Mouse (Mus musculus): ENCODE measurements around the gene 1700037C18Rik.

Gene 1700037C18Rik

DNA sequence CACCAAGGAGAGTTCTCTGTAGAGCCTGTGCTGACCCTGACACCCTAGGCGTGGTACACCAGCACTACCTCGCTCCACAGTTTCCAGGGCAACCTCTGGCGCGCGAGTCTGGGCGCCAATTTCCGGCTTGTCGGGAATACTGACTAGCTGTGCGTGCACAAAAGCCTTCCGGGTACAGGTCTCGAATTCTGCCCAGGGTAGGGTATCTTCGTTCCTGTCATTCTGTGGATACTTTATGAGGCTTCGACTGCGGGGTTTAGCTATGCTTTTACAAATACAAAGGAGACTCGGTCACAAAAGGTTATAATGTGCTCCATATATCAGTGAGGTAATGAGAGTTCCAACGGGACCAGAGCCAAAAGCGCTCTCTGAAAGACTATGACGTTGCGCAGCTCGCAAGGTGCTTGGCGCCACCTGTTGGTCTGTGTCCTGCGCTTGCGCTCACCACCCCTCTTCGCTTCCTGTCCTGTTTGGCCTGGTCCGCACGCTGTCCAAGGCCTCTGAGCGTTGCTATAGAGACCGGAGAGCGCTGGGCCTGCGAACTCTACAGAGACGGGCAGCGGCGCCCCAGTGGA is at the start of gene 1700037C18Rik, which contains the start of gene Cluap1:
TSS of gene 1700037C18Rik (minus strand) at position 153 of the 575 bp plus-strand sequence.
TSS of gene Cluap1 (plus strand) at position 265 of the 575 bp plus-strand sequence.
- DNase-seq = peak; percentile 96

DNA sequence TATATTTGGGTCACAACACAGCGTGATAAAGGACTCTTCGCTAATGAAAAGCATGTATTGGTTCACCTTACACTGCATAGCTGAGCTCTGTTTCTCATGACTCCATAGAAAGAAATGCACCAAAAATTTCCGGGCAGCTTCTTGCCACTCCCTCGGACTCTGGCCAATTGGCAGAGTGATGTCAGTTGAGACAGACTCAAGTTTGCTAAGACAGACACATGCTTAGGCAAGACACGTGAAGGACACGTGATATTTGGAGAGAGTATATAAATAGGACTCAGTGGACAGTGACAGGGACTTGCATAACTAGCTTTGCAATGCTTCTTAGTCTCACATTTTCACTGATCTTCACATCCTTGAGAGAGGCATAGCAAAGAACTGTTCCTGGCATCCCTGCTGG is 47.9 kb upstream of the 1700037C18Rik start:
- peak; percentile 72 for DNase-seq

DNA sequence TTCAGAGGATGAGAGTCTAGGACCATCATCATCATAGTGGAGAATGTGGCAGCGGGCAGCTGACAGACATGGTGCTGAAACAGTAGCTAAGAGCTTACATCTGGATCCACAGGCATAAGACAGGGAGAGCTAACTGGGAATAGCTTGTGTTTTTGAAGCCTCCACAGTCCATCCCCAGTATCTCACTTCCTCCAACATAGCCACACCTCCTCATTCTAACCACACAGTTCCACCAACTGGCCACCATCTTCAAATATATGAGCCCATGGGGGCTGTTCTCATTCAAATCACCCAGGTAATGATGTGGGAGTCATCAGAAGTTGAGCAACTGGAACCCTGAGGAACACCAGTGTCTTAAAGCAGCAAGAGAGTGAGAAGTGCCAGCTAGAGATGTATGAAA is 42.7 kb upstream of the 1700037C18Rik start:
- no peak for DNase-seq

DNA sequence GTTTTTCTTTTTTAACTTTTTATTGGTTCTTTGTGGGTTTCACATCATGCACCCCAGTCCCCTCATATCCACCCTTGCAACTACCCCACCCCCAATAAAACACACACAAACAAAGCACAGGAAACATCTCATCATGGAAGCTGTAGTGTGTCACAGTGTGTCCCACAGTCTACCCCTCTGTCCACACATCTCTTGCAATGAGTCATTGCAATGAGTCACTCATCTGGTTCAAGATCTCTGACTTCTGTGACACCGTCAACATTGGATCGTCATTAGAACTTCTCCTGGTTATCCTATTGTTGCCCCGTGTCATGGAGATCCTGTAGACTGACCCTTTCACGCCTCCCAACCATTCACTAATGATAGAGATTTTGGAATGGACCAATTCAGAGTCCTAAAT is 26.2 kb upstream of the 1700037C18Rik start:
- no peak for DNase-seq

DNA sequence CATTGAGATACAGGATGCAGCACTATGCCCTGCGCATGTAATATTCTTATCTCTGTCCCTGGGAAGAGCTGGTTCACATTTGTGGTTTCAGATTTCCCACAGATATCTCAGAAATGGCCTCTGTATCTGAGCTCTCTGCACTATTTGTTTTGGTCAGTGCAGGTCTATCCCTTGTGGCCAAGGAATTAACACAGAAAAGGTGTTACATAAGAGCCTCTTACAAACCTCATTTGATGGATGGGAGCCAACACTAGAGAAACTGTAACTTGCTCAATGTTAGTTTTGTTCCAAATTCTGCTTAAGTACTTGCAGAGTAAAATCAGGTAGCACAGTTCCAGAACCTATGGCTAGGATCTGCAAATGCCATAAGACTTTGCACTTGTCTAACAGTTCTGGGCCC is 25.6 kb upstream of the 1700037C18Rik start:
- DNase-seq = no peak

DNA sequence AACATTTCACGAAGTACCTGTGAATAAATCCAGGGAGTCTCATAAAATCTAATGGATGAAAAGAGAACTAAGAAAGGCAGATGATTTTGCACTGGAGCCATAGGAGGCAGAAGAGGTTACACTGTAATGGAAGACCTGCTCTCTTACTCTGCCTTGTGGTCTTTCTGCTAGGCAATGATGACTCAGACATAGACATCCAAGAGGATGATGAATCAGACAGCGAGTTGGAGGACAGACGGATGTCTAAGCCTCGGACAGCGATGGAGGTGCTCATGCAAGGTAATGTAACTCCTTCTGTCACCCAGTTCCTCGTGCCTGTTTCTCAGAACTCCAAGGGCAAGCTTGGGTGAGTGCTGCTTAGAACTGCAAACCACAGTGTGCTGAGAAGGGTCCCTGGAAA is 25.0 kb upstream of the 1700037C18Rik start:
- DNase-seq = no peak

DNA sequence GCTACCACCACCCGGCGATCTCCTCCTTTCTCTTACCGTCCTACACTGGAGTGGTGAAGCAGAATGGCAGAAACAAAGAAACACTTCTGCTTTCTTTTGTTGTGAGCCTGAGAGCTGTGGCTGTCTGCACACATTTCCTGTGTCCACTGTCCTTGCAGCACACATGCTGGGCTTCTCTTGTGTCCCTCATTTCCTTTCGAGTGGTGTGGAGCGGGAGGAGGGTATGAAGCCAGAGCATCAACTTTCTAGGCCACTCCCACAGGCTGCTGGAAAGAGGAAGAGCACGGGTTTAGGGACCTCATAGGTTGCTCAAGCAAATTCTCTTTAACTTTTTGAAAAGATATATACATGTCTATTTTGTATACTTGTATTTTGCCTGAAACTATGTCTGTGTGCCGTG is 20.7 kb upstream of the 1700037C18Rik start:
- no peak for DNase-seq

DNA sequence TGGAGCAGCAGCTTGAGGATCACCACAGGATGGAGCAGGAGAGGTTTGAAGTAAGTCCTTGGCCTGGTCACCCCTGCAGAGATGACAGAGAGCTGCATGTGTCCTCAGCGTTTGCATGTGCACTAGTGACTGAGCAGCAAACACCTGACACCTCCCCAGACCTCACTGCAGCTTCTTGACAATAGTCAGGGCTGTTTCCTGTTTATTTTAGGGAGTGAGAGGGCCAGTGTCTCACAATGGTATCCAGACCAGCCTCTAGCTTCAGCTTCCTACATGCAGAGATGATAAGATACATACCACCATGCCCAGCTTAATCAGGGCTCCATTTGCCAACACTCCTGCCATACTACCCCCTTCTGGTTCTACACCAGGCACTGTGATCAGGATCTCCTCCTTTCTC is 20.1 kb upstream of the 1700037C18Rik start:
- DNase-seq = no peak

DNA sequence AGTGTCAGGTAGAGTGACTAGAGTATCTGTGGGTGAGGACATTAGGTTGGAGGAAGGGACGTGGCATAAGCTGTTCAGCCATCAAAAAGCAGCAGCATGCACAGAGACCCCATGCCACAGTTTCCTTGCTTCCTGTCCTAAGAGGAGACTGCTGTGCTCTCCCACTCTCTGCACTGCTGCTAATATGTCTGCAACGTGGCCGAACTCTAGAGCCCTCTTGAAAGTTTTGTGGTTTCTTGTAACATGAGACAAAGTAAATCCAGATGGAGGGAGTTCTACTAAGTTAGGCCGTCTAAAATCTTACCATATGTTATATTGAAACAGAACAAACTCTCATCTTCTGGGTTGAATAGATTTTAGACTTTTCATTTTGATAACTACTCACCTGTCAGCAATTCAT is 15.5 kb upstream of the 1700037C18Rik start:
- no peak for DNase-seq

DNA sequence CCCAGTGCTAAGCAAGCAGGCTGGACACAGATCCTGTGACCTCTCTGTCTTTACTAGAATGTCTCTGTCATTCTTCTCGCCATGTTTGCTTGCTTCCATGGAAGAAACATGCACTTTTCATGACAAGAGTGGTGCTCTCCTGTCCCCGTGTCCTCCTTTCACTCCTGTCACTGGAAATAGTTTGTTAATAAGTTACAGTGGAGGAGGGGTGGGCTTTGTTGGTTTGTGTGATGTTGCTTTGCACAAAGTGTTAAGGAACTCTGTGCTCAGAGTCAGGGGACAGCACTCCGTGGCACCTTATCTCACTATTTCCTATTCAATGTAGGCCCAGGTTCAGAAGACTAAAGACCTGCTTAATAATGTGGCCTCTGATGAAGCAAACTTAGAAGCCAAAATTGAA is 15.0 kb upstream of the 1700037C18Rik start:
- no peak for DNase-seq

DNA sequence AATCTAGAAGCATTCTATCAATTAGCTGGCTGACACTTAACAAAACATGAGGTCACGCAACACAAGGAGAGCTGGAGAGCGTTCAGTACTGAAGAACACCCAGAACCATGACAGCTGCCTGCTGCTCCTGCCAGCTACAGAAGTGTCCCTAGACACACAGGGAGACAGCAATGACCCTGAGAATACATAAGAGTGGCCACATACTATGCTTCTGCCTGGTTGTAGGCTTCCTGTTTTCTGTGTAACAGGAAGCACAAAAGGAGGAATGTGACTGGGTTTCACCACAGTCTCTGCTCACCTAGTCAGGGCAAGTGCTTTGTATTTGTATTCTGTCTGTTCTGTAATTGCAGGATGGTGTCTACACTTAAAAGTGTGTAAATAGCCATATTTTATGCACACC is 12.3 kb upstream of the 1700037C18Rik start:
- DNase-seq = no peak

DNA sequence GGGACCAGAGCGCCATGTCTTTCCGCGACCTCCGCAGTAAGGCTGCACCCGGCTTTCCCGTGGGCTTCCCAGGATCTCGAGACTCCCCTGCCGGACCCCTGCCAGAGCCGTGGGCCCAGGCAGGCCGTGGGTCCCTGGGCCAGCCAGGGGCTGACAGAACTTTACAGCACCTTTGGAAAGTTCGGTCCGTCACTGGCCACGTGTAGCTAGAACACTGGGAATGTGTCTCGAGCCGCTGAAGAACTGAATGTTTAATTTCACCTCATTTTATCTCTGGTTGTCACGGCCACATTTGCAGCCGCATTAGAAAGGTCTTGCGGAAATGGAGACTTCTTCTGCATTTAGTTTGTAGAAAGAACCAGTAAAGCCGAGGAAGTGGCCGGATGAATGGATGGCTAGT is 629 bp upstream of the 1700037C18Rik start:
- DNase-seq = no peak

DNA sequence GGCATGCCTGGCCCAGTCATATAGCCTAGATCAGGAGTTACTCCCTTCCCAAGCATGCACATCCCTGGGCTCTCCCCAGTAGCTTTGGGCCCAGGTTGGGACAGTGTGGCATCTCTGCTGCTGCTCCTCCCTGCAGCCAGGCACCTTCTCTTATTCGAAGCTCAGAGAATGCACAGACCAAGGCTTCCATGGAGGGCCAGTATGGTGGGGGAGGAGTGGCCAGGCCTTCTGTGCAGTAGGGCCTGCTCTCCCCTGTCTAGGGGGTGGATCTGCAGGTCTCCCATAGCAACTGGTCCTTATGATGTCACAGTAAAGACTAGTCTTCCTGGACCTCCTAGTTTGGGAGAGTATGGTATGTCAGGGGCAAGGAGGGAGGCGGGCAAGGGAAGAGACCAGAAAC is 1.0 kb downstream of the 1700037C18Rik start:
- DNase-seq = no peak

DNA sequence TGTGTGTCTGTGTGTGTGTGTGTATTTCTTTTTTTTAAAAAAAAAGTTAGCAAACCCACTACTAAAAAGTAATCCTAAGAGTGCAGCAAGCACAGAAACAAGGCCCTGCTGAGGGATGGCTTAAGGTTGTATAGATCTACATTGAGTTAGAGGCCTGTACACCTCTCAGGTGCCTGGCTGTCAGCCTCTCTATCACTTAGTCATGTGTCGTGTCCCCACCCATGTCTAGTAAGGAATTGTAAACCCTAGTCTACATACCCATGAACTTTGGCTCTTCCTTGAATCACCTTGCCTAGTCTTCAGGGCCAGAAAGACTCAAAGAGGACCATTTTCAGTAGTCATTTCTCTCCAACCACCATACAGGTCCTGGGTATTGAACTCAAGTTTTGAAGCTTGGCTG is 11.9 kb downstream of the 1700037C18Rik start:
- DNase-seq = no peak

DNA sequence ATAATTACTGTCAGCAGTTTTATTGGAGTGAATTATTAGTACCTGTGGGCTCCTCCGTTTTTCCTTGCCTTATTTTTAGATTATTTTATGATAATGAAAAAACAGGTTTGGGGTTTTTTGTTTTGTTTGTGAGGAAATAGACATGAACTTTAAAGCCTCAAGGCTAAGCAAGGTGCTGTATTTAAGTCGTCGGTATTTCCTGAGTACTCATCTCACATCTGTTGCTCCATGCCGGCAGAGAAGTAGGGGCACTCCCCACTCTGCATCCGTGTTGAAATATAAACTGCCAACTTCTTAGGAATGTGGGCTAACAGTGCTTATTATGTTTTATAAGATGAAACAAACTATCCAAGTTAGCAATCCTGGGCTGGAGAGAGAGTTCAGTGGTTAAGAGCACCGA is 12.4 kb downstream of the 1700037C18Rik start:
- DNase-seq = no peak

DNA sequence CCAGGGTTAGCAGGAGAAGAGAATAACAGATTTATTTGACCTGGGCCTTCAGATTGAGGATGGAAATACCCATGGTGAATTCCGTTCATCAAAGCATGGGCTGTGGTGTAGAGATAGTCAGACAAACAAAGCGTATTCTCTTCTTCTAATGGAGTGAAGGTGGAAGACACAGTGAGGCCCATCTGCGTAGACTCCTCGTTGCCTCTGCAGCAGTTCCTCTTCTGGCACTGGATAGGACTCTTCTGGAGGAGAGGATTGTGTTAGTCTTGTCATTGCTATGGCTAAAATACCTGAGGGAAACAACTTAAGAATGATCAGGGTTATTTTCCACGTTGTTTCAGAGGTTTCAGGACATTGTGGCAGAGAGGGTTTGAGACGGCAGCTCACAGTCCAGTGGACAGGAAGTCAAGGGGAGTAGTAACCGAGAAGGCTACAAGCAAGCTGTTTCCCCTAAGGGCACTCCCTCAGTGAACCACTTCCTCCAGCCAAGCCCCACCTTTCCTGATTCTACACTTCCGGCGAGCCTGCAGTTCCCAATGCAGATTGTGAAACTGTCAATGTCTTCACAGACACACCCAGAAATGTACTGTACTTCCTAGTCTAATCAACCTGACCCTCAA is 13.2 kb downstream of the 1700037C18Rik start:
- no peak for DNase-seq

DNA sequence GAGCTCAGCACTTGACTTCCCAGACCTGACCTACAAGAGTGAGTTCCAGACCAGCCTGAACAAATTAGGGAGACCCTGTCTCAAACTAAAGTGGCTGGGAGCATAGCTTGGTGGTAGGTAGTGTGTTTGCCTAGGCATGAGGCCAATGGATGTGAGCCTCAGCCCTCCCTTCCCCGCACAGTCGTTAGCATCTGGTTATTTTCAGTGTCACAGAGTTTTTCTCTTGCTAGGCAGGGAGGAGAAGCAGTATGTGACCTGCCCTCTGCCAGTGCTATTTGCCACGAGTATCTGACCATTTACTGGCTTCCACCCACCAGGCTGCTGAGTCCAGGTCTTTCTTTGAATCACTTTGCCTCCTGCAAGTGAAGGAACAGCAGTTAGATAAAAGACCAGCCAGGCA is 14.8 kb downstream of the 1700037C18Rik start:
- no peak for DNase-seq

DNA sequence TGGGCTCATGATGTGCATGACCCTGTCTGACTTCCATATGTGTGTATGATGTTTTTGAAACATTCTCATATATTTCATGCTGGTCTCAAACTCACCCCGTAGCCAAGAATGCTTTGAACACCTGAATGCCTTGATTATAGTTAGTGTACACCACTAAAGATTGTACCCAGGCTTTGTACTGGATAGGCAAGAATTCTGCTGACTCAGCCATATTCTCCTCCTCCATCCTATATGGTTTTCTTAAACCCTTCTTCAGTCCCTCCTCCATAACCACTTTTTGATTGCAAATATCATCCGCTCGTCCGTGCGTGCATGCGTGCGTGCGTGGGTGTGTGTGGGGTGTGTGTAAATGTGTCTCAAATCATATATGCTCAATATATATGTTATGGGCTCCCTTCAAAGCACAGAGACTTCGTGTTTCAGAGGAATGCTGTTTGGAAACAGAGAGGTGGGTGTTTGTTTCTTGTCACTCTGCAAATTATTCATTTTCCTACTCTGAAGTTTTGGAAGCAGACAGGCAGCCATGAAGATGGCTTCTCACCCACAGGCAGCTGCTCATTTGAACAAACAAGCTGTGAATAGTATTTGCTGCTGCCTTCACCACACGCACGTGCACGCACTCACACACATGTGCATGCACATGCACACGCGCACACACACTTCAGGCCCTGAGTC is 16.7 kb downstream of the 1700037C18Rik start:
- no peak for DNase-seq

DNA sequence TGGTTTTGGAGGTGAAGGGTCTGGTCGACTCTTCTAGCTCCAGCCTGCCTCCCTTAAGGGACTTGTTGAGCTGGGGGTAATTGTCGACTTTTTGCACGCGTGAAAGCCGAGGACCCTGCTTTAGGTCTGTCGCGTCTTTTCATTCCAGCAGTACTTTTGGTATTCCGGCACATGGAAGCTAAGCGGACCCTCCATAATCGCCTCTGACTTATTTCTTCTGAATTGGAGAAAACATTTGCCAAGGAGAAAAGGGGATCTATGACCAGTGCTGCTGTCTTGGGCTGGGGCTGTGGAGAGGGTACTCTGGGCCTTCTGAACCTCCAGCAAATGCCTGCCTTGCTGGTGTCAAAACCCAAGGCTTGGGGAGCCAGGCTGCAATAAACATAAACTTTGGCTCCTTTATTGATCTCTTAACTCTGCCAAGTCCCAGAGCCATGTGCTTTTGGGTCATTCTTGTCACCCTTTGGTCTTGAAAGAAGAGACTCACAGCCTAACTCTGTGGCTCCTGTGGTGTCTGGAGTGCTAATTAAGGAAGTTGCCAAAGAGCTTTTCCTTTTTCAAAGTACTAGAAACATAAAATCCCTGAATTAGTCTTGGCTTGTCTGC is 23.3 kb downstream of the 1700037C18Rik start:
- DNase-seq = no peak

DNA sequence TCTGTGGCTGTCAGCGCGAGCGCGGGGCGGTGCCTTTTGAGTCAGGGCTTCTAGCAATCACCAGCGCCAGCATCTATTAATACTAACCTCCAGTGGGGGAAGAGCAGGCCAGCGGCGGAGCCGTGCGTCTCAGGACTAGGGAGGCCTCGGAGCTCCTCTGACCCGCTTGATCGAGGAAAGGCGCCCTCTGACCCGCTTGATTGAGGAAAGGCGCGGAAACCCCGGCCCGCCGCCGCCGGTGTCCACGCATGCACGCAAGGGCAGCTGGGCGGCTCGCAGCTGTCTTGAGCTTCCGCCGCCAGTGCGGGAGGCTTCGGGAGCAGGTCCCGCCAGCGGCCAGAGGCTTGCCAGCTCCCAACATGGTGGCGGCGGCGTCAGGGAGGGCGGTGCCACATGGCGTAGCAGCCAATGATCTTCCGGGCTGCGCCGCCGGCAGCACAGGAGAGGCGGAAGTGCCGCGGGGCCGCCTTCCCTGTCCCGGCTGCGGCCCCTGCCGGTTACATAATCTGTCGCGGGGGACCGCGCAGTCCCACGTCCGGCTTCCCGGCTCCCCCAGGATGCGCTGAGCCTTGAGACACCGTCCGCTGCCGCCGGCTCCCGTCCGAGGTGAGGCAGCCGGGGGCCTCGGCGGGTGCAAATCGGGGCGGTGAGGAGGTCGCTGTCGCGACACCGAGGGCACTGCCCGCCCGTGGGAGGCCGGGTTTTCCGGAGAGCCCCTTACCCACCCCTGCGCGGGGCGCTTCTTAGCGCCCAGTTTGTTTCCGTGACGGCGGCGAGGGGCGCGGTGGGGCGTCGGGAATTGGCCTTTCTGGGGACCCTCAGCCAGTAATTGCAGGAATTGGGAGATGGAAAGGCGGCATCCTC is 24.1 kb downstream of the 1700037C18Rik start, which contains the start of the genes Zfp597 and Gm20695:
TSS of gene Zfp597 (minus strand) at position 361 of the 864 bp plus-strand sequence.
TSS of gene Gm20695 (plus strand) at position 448 of the 864 bp plus-strand sequence.
- DNase-seq = peak; percentile 91

DNA sequence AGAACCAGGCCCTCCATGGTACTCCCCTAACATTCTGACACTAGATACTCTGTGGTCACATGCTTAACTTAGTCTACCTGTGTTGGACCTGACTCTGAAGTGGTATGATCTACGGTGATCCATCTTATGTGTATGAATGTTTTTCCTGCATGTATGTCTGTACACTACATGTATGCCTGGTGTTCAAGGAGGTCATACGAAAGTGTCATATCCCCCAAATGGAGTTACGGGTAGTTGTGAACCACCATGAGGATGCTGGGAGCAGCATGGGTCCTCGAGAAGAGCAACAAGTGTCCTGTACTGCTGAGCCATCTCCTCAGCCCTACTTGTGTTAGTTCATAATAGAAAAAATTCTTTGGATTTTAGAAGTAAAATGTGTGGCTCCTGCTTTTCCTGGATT is 32.1 kb downstream of the 1700037C18Rik start:
- no peak for DNase-seq

DNA sequence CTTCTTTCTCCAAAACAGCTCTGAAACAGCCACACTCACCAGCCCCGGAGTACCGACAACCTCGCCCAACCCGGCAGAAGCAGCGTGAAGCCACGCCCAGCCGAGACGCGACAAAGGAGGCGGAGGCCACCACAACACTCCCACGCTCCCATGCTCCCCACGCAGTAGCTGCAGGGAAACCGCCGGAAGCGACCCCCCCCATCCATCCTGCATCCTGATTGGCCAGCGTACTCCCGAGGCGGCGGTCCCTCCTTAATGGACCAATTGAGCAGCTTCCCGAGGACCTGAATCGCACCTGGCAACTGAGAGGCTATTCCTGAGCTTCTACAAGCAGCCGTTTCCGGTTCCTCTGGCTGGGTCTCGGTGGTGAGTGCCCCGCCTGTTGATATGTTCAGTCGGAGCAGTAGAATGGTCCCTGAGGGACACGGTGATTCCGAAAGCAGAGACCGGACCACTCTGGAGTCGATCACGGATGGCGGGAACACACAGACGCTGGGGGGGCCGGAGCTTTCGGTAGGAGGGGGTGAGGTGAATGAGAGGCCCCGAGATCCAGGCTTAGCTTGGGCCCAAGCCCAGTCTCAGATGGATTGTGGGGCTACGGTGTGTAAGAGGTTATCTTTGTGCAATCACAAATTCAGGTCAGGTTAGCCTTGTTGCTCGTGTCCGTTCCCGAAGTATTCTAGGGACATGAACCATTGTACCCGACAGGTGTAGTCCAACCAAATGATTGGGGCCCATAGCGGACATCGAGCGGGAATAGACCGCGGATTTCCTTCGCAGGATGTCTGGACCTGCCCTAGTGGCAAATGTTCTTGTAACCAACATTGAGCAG is 36.1 kb downstream of the 1700037C18Rik start, which contains the start of gene Naa60:
TSS of gene Naa60 (plus strand) at position 160 of the 832 bp plus-strand sequence.
- peak; percentile 89 for DNase-seq

Data from cerebellum, adult 9-10 months (tissue).